Mouse (Mus musculus) MEL (cell line): ENCODE data around the gene Tmem151b. TPM values are rescaled to one million over a fixed set of nuclear protein-coding genes. Genes with fewer than 3 reads are reported as not detected.

Experiments used
- DNase-seq: peaks from one replicate; pipeline ENCODE4 v3.0.0; 2011; ENCODE audit warnings: low read depth, low spot score
- H3K27ac ChIP-seq: 2 replicates; pipeline ENCODE4 v1.5.1; 2012; ENCODE audit warnings: low read depth, mild to moderate bottlenecking, control low read depth, low read length, moderate library complexity; ENCODE audit not compliant: control insufficient read depth
- H3K27me3 ChIP-seq, 2 experiments: fragments of 150-350 bp in 1 of 2; sonication (generic) in 1 of 2; 2 replicates each; pipeline ENCODE4 v1.6.1; 2012; ENCODE audit warnings: low read length in 2 of 2, mild to moderate bottlenecking in 2 of 2, improper control_type of control experiment in 1 of 2, moderate library complexity in 1 of 2; ENCODE audit not compliant: insufficient read depth in 2 of 2, control insufficient read depth in 1 of 2
- H3K36me3 ChIP-seq, 2 experiments: 2 replicates each; pipeline ENCODE4 v1.6.1; 2012 to 2014; ENCODE audit warnings: low read length in 2 of 2, improper control_type of control experiment in 1 of 2, inconsistent platforms in 1 of 2, mild to moderate bottlenecking in 1 of 2; ENCODE audit not compliant: insufficient read depth in 2 of 2, control insufficient read depth in 1 of 2
- H3K4me1 ChIP-seq, 2 experiments: fragments of 150-350 bp in 1 of 2; sonication (generic) in 1 of 2; 2 replicates each; pipeline ENCODE4 v1.6.1; 2012; ENCODE audit warnings: low read length in 2 of 2, improper control_type of control experiment in 1 of 2, mild to moderate bottlenecking in 1 of 2; ENCODE audit not compliant: insufficient read depth in 2 of 2, control insufficient read depth in 1 of 2
- H3K4me3 ChIP-seq, 2 experiments: fragments of 150-350 bp in 1 of 2; sonication (generic) in 1 of 2; 2 replicates each; pipeline ENCODE4 v1.5.1; 2012; ENCODE audit warnings: low read depth in 2 of 2, low read length in 2 of 2, mild to moderate bottlenecking in 2 of 2, moderate library complexity in 2 of 2, control low read depth in 1 of 2, improper control_type of control experiment in 1 of 2; ENCODE audit not compliant: control insufficient read depth in 1 of 2, insufficient read depth in 1 of 2
- H3K79me2 ChIP-seq: 2 replicates; pipeline ENCODE4 v1.6.1; 2012; ENCODE audit warnings: mild to moderate bottlenecking, low read length, moderate library complexity; ENCODE audit not compliant: control insufficient read depth, poor library complexity, insufficient read depth
- H3K9ac ChIP-seq: 2 replicates; pipeline ENCODE4 v1.6.1; 2012; ENCODE audit warnings: low read depth, mild to moderate bottlenecking, control low read depth, low read length, moderate library complexity; ENCODE audit not compliant: control insufficient read depth, poor library complexity, severe bottlenecking
- H3K9me3 ChIP-seq: fragments of 150-350 bp; sonication (generic); replicated peaks from 2 replicates; pipeline ENCODE4 v1.6.1; 2012; ENCODE audit warnings: mild to moderate bottlenecking, low read length, improper control_type of control experiment, moderate library complexity; ENCODE audit not compliant: insufficient read depth
- BHLHE40 ChIP-seq: IDR thresholded peaks from 2 replicates; pipeline ENCODE4 v1.6.1; 2012; ENCODE audit warnings: low read depth, mild to moderate bottlenecking, inconsistent platforms, low read length, improper control_type of control experiment, borderline replicate concordance
- CHD2 ChIP-seq: IDR thresholded peaks from 2 replicates; pipeline ENCODE4 v1.6.1; 2011; ENCODE audit warnings: low read length, improper control_type of control experiment
- E2F4 ChIP-seq: IDR thresholded peaks from 2 replicates; pipeline ENCODE4 v1.6.1; 2011; ENCODE audit warnings: low read depth, low read length, improper control_type of control experiment, borderline replicate concordance
- ELF1 ChIP-seq: IDR thresholded peaks from 2 replicates; pipeline ENCODE4 v1.6.1; 2014; ENCODE audit warnings: low read depth, mild to moderate bottlenecking, inconsistent platforms, low read length, improper control_type of control experiment, moderate library complexity
- EP300 ChIP-seq, 2 experiments: IDR thresholded peaks; 2 replicates each; pipeline ENCODE4 v1.6.1; 2011; ENCODE audit warnings: improper control_type of control experiment in 2 of 2, low read length in 2 of 2, low read depth in 1 of 2, mild to moderate bottlenecking in 1 of 2
- ETS1 ChIP-seq: IDR thresholded peaks from 2 replicates; pipeline ENCODE4 v1.6.1; 2012; ENCODE audit warnings: low read depth, mild to moderate bottlenecking, inconsistent platforms, low read length, improper control_type of control experiment, moderate library complexity
- GABPA ChIP-seq: IDR thresholded peaks from 2 replicates; pipeline ENCODE4 v1.6.1; 2012; ENCODE audit warnings: low read depth, mild to moderate bottlenecking, inconsistent platforms, low read length, improper control_type of control experiment, moderate library complexity
- GATA1 ChIP-seq: IDR thresholded peaks from 2 replicates; pipeline ENCODE4 v1.6.1; 2011; ENCODE audit warnings: low read depth, low read length, improper control_type of control experiment
- HCFC1 ChIP-seq: IDR thresholded peaks from 2 replicates; pipeline ENCODE4 v1.6.1; 2012; ENCODE audit warnings: low read depth, mild to moderate bottlenecking, inconsistent platforms, low read length, improper control_type of control experiment, moderate library complexity
- KAT2A ChIP-seq: conservative IDR thresholded peaks from 2 replicates; pipeline ENCODE4 v1.6.1; 2012; ENCODE audit warnings: low read depth, low read length, improper control_type of control experiment, inconsistent platforms
- MAFK ChIP-seq: IDR thresholded peaks from 2 replicates; pipeline ENCODE4 v1.6.1; 2011; ENCODE audit warnings: low read depth, mild to moderate bottlenecking, low read length, improper control_type of control experiment, borderline replicate concordance
- MAZ ChIP-seq: IDR thresholded peaks from 2 replicates; pipeline ENCODE4 v1.6.1; 2012; ENCODE audit warnings: low read depth, mild to moderate bottlenecking, inconsistent platforms, low read length, improper control_type of control experiment
- MEF2A ChIP-seq: IDR thresholded peaks from 2 replicates; pipeline ENCODE4 v1.6.1; 2014; ENCODE audit warnings: low read depth, mild to moderate bottlenecking, inconsistent platforms, low read length, improper control_type of control experiment; ENCODE audit not compliant: poor library complexity, insufficient replicate concordance, severe bottlenecking; ENCODE audit errors: extremely low read depth
- MXI1 ChIP-seq: IDR thresholded peaks from 2 replicates; pipeline ENCODE4 v1.6.1; 2011; ENCODE audit warnings: mild to moderate bottlenecking, low read depth, low read length, improper control_type of control experiment
- MYB ChIP-seq: IDR thresholded peaks from 2 replicates; pipeline ENCODE4 v1.6.1; 2011; ENCODE audit warnings: mild to moderate bottlenecking, low read depth, low read length, improper control_type of control experiment
- MYC ChIP-seq: IDR thresholded peaks from 2 replicates; pipeline ENCODE4 v1.6.1; 2011; ENCODE audit warnings: low read depth, mild to moderate bottlenecking, low read length, improper control_type of control experiment, moderate library complexity
- NELFE ChIP-seq: IDR thresholded peaks from 2 replicates; pipeline ENCODE4 v1.6.1; 2011; ENCODE audit warnings: low read depth, low read length, improper control_type of control experiment
- NRF1 ChIP-seq: IDR thresholded peaks from 2 replicates; pipeline ENCODE4 v1.6.1; 2014; ENCODE audit warnings: low read depth, mild to moderate bottlenecking, inconsistent platforms, low read length, improper control_type of control experiment, moderate library complexity; ENCODE audit not compliant: poor library complexity, insufficient read depth, severe bottlenecking
- POLR2A ChIP-seq, 2 experiments: IDR thresholded peaks; 2 replicates each; pipeline ENCODE4 v1.6.1; 2011 to 2012; ENCODE audit warnings: low read length in 2 of 2, mild to moderate bottlenecking in 2 of 2, control low read depth in 1 of 2, improper control_type of control experiment in 1 of 2, low read depth in 1 of 2, moderate library complexity in 1 of 2; ENCODE audit not compliant: control insufficient read depth in 1 of 2, insufficient read depth in 1 of 2, poor library complexity in 1 of 2
- POLR2AphosphoS2 ChIP-seq: IDR thresholded peaks from 2 replicates; pipeline ENCODE4 v1.6.1; 2011; ENCODE audit warnings: low read length, improper control_type of control experiment
- RCOR1 ChIP-seq: IDR thresholded peaks from 2 replicates; pipeline ENCODE4 v1.6.1; 2012; ENCODE audit warnings: low read depth, mild to moderate bottlenecking, inconsistent platforms, low read length, improper control_type of control experiment
- SIN3A ChIP-seq: IDR thresholded peaks from 2 replicates; pipeline ENCODE4 v1.6.1; 2012; ENCODE audit warnings: low read length, improper control_type of control experiment, inconsistent platforms
- TBP ChIP-seq: IDR thresholded peaks from 2 replicates; pipeline ENCODE4 v1.8.0; 2011; ENCODE audit warnings: low read depth, low read length, improper control_type of control experiment
- TCF12 ChIP-seq: IDR thresholded peaks from 2 replicates; pipeline ENCODE4 v1.6.1; 2014; ENCODE audit warnings: low read depth, mild to moderate bottlenecking, inconsistent platforms, low read length, improper control_type of control experiment, moderate library complexity
- USF1 ChIP-seq: IDR thresholded peaks from 2 replicates; pipeline ENCODE4 v1.6.1; 2014; ENCODE audit warnings: low read depth, mild to moderate bottlenecking, inconsistent platforms, low read length, improper control_type of control experiment, moderate library complexity
- USF2 ChIP-seq, 2 experiments: IDR thresholded peaks; 2 replicates each; pipeline ENCODE4 v1.6.1; 2011 to 2012; ENCODE audit warnings: improper control_type of control experiment in 2 of 2, low read length in 2 of 2, borderline replicate concordance in 1 of 2, inconsistent platforms in 1 of 2, low read depth in 1 of 2, mild to moderate bottlenecking in 1 of 2; ENCODE audit not compliant: insufficient read depth in 1 of 2
- ZNF384 ChIP-seq: IDR thresholded peaks from 2 replicates; pipeline ENCODE4 v1.6.1; 2012; ENCODE audit warnings: low read depth, mild to moderate bottlenecking, inconsistent platforms, low read length, improper control_type of control experiment
- polyA plus RNA-seq, 2 experiments: library from polyadenylated mRNA; stranded (reverse) in 1 of 2; unstranded in 1 of 2; fragments of >175 nt in 1 of 2; fragments of >200 nt in 1 of 2; gene quantifications; 2 replicates each; pipeline versions ENCODE4 v1.2.1 to v1.2.4; 2012; ENCODE audit warnings: low replicate concordance in 2 of 2, low read depth in 1 of 2; ENCODE audit not compliant: insufficient read length in 2 of 2, insufficient read depth in 1 of 2, missing spikeins in 1 of 2
- total RNA-seq: library from RNA; depleted of rRNA; stranded (reverse); fragments of 300-350 nt; gene quantifications from 2 replicates; pipeline ENCODE4 v1.2.3, GENCODE M21; 2012

Tmem151b gene
- total and polyA plus RNA-seq, 3 experiments, result 0.15 to 1.1 TPM; not detected in 1

DNA sequence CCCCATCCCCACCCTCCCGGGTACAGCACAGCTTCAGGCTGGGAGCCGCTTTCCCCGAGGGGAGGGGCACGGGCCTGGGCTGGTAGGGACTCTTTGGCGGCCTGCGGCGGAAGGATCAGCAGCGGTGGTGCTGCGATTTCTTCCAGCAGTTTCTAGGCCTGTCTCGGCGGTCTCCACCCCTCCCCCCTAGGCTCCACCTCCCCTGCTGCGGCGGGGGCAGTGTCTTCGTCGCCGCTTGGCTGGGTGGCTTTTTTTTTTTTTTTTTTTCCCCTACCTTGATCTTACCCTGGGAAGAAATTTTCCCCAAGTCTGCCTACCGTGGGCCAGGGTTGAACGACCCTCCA, 24.3 kb upstream of the Tmem151b start:
- Histone ChIP-seq H3K79me2 (peaks cover 38% of the 10 kb centered on the region), H3K27me3 (no peaks in the 10 kb centered on the region), H3K9me3 (no peaks in the 10 kb centered on the region)
- TF ChIP-seq MAFK (no peak), EP300 (IDR thresholded peaks at IDR 0.05; ENCODE audit: low read depth in 1 of 2, low read length in 2 of 2) (peak in 1 of 2 experiments; percentile 38; a peak in 1 of 4 replicates), MAZ (peak; percentile 99), POLR2A (IDR thresholded peaks at IDR 0.05; ENCODE audit: control insufficient read depth in 1 of 2, insufficient read depth in 1 of 2, low read depth in 1 of 2, low read length in 2 of 2, poor library complexity in 1 of 2) (peak in 1 of 2 experiments; percentile 50; a peak in 3 of 4 replicates), TCF12 (peak; percentile 79), KAT2A (peak; percentile 84), TBP (peak; percentile 93), GABPA (no peak), CHD2 (peak; percentile 44; the same call in 1 of the 2 replicates), E2F4 (peak; percentile 43; the same call in 1 of the 2 replicates), USF1 (no peak; the same call in 1 of the 2 replicates), USF2 (IDR thresholded peaks at IDR 0.05; ENCODE audit: borderline replicate concordance in 1 of 2, insufficient read depth in 1 of 2, low read depth in 1 of 2, low read length in 2 of 2) (no peak), MXI1 (peak; percentile 44; the same call in 1 of the 2 replicates), MYC (0 out of 2 replicates have a peak, but pooled peaks have one; percentile 38), ELF1 (peak; percentile 42; the same call in 1 of the 2 replicates), NRF1 (0 out of 2 replicates have a peak, but pooled peaks have one; percentile 15), HCFC1 (peak; percentile 76), GATA1 (0 out of 2 replicates have a peak, but pooled peaks have one; percentile 10), BHLHE40 (peak; percentile 30; the same call in 1 of the 2 replicates), NELFE (peak; percentile 62), ZNF384 (peak; percentile 97), SIN3A (peak; percentile 71), ETS1 (peak; percentile 86), MYB (no peak), POLR2AphosphoS2 (no peak), RCOR1 (0 out of 2 replicates have a peak, but pooled peaks have one; percentile 26), MEF2A (no peak)
- TF ChIP-seq, all 39 proteins: peak for 20
- peak; percentile 98 for DNase-seq
- H3K36me3 ChIP-seq, result peaks cover 23 to 30% of the 10 kb centered on the region in 2 experiments
- peak overlapping the region; percentile 65 to 96 for H3K4me3 ChIP-seq
- H3K27ac ChIP-seq, result peak overlapping the region; percentile 80
- peak overlapping the region; percentile 94 for H3K9ac ChIP-seq
- peaks cover 6 to 35% of the 10 kb centered on the region in 2 experiments for H3K4me1 ChIP-seq
